ENCODE assay signal across 8 mouse cellular contexts in the genomic region with DNA sequence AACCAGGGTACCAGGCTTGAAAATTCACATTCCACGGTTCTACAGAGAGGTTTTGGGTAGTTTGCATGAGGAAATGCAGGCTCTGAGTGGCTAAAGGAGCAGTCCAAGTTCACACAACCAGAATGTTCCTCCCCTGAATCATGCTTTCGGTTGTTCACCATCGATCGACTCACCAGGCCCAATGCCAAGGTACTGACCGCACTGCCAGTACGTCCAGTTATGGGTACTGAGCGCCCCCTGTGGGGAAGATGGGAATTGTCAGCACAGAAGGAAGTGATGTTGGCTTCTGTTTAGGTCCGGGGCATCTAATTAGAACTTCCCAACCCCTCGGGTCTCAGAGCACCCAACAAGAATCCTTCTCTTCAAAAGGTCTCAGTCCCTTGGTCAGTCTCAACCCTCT. TPM values are rescaled to one million over a fixed set of nuclear protein-coding genes. Genes with fewer than 3 reads are reported as not detected.
DNase-seq lines count a peak whose midpoint lies in the region; ATAC-seq lines count a peak whose summit lies in the region.

No protein-coding gene starts in this region.

- H3K27me3 ChIP-seq in embryonic facial prominence, embryonic 15.5 days = no peaks in the 10 kb centered on the region
- no peaks in the 10 kb centered on the region for H3K27me3 ChIP-seq in kidney, embryonic 15.5 days
- H3K27me3 ChIP-seq in limb, embryonic 13.5 days = no peaks in the 10 kb centered on the region

- H3K4me3 ChIP-seq in embryonic facial prominence, embryonic 15.5 days (replicated peaks) = no peak overlapping the region
- H3K4me3 ChIP-seq in kidney, embryonic 15.5 days (replicated peaks) = 0 out of 2 replicates have a peak overlapping the region, but pooled peaks have one; percentile 6
- H3K4me3 ChIP-seq in limb, embryonic 13.5 days = peak overlapping the region; percentile 19; the same call in 1 of the 2 replicates

- H3K27ac ChIP-seq in embryonic facial prominence, embryonic 15.5 days (replicated peaks) = no peak overlapping the region
- H3K27ac ChIP-seq in kidney, embryonic 15.5 days = no peak overlapping the region
- H3K27ac ChIP-seq in limb, embryonic 13.5 days = no peak overlapping the region

- no peaks in the 10 kb centered on the region for H3K9me3 ChIP-seq in embryonic facial prominence, embryonic 15.5 days (replicated peaks)
- H3K9me3 ChIP-seq in kidney, embryonic 15.5 days (replicated peaks) = no peaks in the 10 kb centered on the region
- H3K9me3 ChIP-seq in limb, embryonic 13.5 days = no peaks in the 10 kb centered on the region

- H3K4me2 ChIP-seq in embryonic facial prominence, embryonic 15.5 days (replicated peaks) = peak overlapping the region; percentile 36
- H3K4me2 ChIP-seq in kidney, embryonic 15.5 days = peak overlapping the region; percentile 48; the same call in 1 of the 2 replicates
- H3K4me2 ChIP-seq in limb, embryonic 13.5 days (replicated peaks) = peak overlapping the region; percentile 54

- peak; percentile 93 for DNase-seq in 416B (ENCODE audit: low read depth)
- peak; percentile 90 to 95 for DNase-seq in adrenal gland, postnatal 4 days (ENCODE audit: low spot score in 2 of 2)
- peak; percentile 85 to 94 for DNase-seq in heart, adult 9 months (ENCODE audit: low spot score in 2 of 2)
- DNase-seq in naive thymus-derived CD4-positive, alpha-beta T cell, adult 2 months (ENCODE audit: low read depth) = peak; percentile 45
- peak; percentile 70 to 89 for DNase-seq in spleen, postnatal 4 days (ENCODE audit: low spot score in 2 of 2)

- WGBS in embryonic facial prominence, embryonic 15.5 days = 22% methylated on average over 9 of the region's 9 CpGs
- WGBS in kidney, embryonic 15.5 days = 31% methylated on average over 9 of the region's 9 CpGs
- WGBS in limb, embryonic 13.5 days = 32% methylated on average over 9 of the region's 9 CpGs

- no peak overlapping the region for H3K9ac ChIP-seq in embryonic facial prominence, embryonic 15.5 days
- no peak overlapping the region for H3K9ac ChIP-seq in kidney, embryonic 15.5 days
- H3K9ac ChIP-seq in limb, embryonic 13.5 days = no peak overlapping the region

- H3K4me1 ChIP-seq in embryonic facial prominence, embryonic 15.5 days = peaks cover 20% of the 10 kb centered on the region
- H3K4me1 ChIP-seq in kidney, embryonic 15.5 days = peaks cover 27% of the 10 kb centered on the region
- peaks cover 18% of the 10 kb centered on the region for H3K4me1 ChIP-seq in limb, embryonic 13.5 days

- 0 out of 2 replicates have a peak, but pooled peaks have one; percentile 8 for ATAC-seq in embryonic facial prominence, embryonic 15.5 days (ENCODE audit: insufficient number of reproducible peaks, low FRiP score, low TSS enrichment, low read depth)
- ATAC-seq in kidney, embryonic 15.5 days (replicated peaks; ENCODE audit: low FRiP score) = no peak
- no peak for ATAC-seq in limb, embryonic 13.5 days (ENCODE audit: low FRiP score, low read depth)

- no peaks in the 10 kb centered on the region for H3K36me3 ChIP-seq in embryonic facial prominence, embryonic 15.5 days
- H3K36me3 ChIP-seq in kidney, embryonic 15.5 days = 0 out of 2 replicates have a peak, but pooled peaks cover 8% of the 10 kb centered on the region
- H3K36me3 ChIP-seq in limb, embryonic 13.5 days = peaks cover 12% of the 10 kb centered on the region

RNA-seq across cellular contexts. Expression of a gene that starts 5.1 kb away (rescaled TPM):
- 10 to 100 TPM; 14.5 to 15.3 TPM for total RNA-seq in adrenal gland, postnatal 4 days (2021)
- 4.3 and 5.4 TPM in 2 replicates for polyA plus RNA-seq in embryonic facial prominence, embryonic 15.5 days (2015; fragmentation: Nextera tagmentation; extraction: Ambion mirVana)
- polyA plus RNA-seq in kidney, embryonic 15.5 days (2015; fragmentation: Nextera tagmentation; extraction: Ambion mirVana) = 4.0 and 5.6 TPM in 2 replicates
- 4.8 and 6.4 TPM in 2 replicates for polyA plus RNA-seq in limb, embryonic 13.5 days (2015; fragmentation: Nextera tagmentation; extraction: Ambion mirVana)

RNA-seq across cellular contexts. Expression of a gene that starts 20.9 kb away (rescaled TPM):
- total RNA-seq in adrenal gland, postnatal 4 days (2021) = under 1 TPM; 0.45 to 0.90 TPM
- 7.5 and 12.0 TPM in 2 replicates for polyA plus RNA-seq in embryonic facial prominence, embryonic 15.5 days (2015; fragmentation: Nextera tagmentation; extraction: Ambion mirVana)
- 0.23 and 1.1 TPM in 2 replicates for polyA plus RNA-seq in kidney, embryonic 15.5 days (2015; fragmentation: Nextera tagmentation; extraction: Ambion mirVana)
- 14.1 and 17.3 TPM in 2 replicates for polyA plus RNA-seq in limb, embryonic 13.5 days (2015; fragmentation: Nextera tagmentation; extraction: Ambion mirVana)

RNA-seq across cellular contexts. Expression of a gene that starts 22.4 kb away (rescaled TPM):
- 10 to 100 TPM in 1 of 2 experiments, 1 to 10 TPM in 1; 4.9 to 12.7 TPM for total RNA-seq in adrenal gland, postnatal 4 days (2021)
- 4.0 and 5.8 TPM in 2 replicates for polyA plus RNA-seq in embryonic facial prominence, embryonic 15.5 days (2015; fragmentation: Nextera tagmentation; extraction: Ambion mirVana)
- polyA plus RNA-seq in kidney, embryonic 15.5 days (2015; fragmentation: Nextera tagmentation; extraction: Ambion mirVana) = 3.6 and 4.4 TPM in 2 replicates
- 3.8 and 4.4 TPM in 2 replicates for polyA plus RNA-seq in limb, embryonic 13.5 days (2015; fragmentation: Nextera tagmentation; extraction: Ambion mirVana)

RNA-seq across cellular contexts. Expression of a gene that starts 44.2 kb away (rescaled TPM):
- 10 to 100 TPM; 10.3 to 13.2 TPM for total RNA-seq in adrenal gland, postnatal 4 days (2021)
- 11.7 and 11.8 TPM in 2 replicates for polyA plus RNA-seq in embryonic facial prominence, embryonic 15.5 days (2015; fragmentation: Nextera tagmentation; extraction: Ambion mirVana)
- 16.5 and 18.4 TPM in 2 replicates for polyA plus RNA-seq in kidney, embryonic 15.5 days (2015; fragmentation: Nextera tagmentation; extraction: Ambion mirVana)
- 3.1 TPM in 2 replicates for polyA plus RNA-seq in limb, embryonic 13.5 days (2015; fragmentation: Nextera tagmentation; extraction: Ambion mirVana)

RNA-seq across cellular contexts. Expression of a gene that starts 57.7 kb away (rescaled TPM):
- 10 to 100 TPM; 59.1 to 67.3 TPM for total RNA-seq in adrenal gland, postnatal 4 days (2021)
- polyA plus RNA-seq in embryonic facial prominence, embryonic 15.5 days (2015; fragmentation: Nextera tagmentation; extraction: Ambion mirVana) = 5.9 and 6.1 TPM in 2 replicates
- 7.9 and 8.9 TPM in 2 replicates for polyA plus RNA-seq in kidney, embryonic 15.5 days (2015; fragmentation: Nextera tagmentation; extraction: Ambion mirVana)
- 7.0 and 7.5 TPM in 2 replicates for polyA plus RNA-seq in limb, embryonic 13.5 days (2015; fragmentation: Nextera tagmentation; extraction: Ambion mirVana)
